Mouse (Mus musculus): ENCODE data around the gene Strn. TPM values are rescaled to one million over a fixed set of nuclear protein-coding genes. Genes with fewer than 3 reads are reported as not detected.

Gene Strn
- polyA plus RNA-seq, 1 experiment from 2014 or later = 5.4 TPM

Other genes starting within 250 kb of the Strn start
- gene Vit, start 229.1 kb downstream of the Strn start, polyA plus RNA-seq (2015; fragmentation: Nextera tagmentation; extraction: Ambion mirVana) = 1.5 and 1.9 TPM in 2 replicates
- 10.1 and 12.0 TPM in 2 replicates for gene Heatr5b, start 98.2 kb upstream of the Strn start, polyA plus RNA-seq (2015; fragmentation: Nextera tagmentation; extraction: Ambion mirVana)
- gene Gpatch11, start 98.4 kb upstream of the Strn start, polyA plus RNA-seq (2015; fragmentation: Nextera tagmentation; extraction: Ambion mirVana) = 45.1 and 48.6 TPM in 2 replicates
- 10.1 and 13.2 TPM in 2 replicates for gene Eif2ak2, start 145.4 kb upstream of the Strn start, polyA plus RNA-seq (2015; fragmentation: Nextera tagmentation; extraction: Ambion mirVana)
- 0.22 TPM in 1 of 2 replicates, not detected in the other for gene Sult6b1, start 169.8 kb upstream of the Strn start, polyA plus RNA-seq (2015; fragmentation: Nextera tagmentation; extraction: Ambion mirVana)
- gene Cebpzos, start 179.3 kb upstream of the Strn start, polyA plus RNA-seq (2015; fragmentation: Nextera tagmentation; extraction: Ambion mirVana) = 91.2 and 101 TPM in 2 replicates
- 40.6 and 61.9 TPM in 2 replicates for gene Cebpz, start 199.9 kb upstream of the Strn start, polyA plus RNA-seq (2015; fragmentation: Nextera tagmentation; extraction: Ambion mirVana)
- 50.5 and 52.4 TPM in 2 replicates for gene Ndufaf7, start 199.9 kb upstream of the Strn start, polyA plus RNA-seq (2015; fragmentation: Nextera tagmentation; extraction: Ambion mirVana)